Mouse (Mus musculus) heart, adult 2 months (tissue): ENCODE data around the gene Cers2. TPM values are rescaled to one million over a fixed set of nuclear protein-coding genes. Genes with fewer than 3 reads are reported as not detected.
A peak's percentile ranks its signal among the peaks of the same experiment; 100 is the strongest.

ENCODE experiments used
- DNase-seq, 2 experiments: peaks; one replicate each; pipeline ENCODE4 v3.0.0; 2021
- H3K27ac ChIP-seq: fragments of 200-600 bp; 2 replicates; pipeline ENCODE4 v1.8.1; 2022
- H3K27me3 ChIP-seq: fragments of 200-500 bp; 2 replicates; pipeline ENCODE4 v1.6.1; 2012; ENCODE audit warnings: mild to moderate bottlenecking, low read length, inconsistent platforms, mixed read lengths; ENCODE audit not compliant: control insufficient read depth, insufficient read depth
- H3K36me3 ChIP-seq: fragments of 200-500 bp; 2 replicates; pipeline ENCODE4 v1.6.1; 2012; ENCODE audit warnings: low read length, inconsistent platforms; ENCODE audit not compliant: control insufficient read depth, insufficient read depth
- H3K4me1 ChIP-seq: fragments of 200-500 bp; 2 replicates; pipeline ENCODE4 v1.6.1; 2011; ENCODE audit warnings: low read length; ENCODE audit not compliant: control insufficient read depth, insufficient read depth
- H3K4me3 ChIP-seq: fragments of 200-600 bp; 2 replicates; pipeline ENCODE4 v1.8.1; 2022
- H3K79me2 ChIP-seq: fragments of 200-500 bp; replicated peaks from 2 replicates; pipeline ENCODE4 v1.6.1; 2012; ENCODE audit warnings: mild to moderate bottlenecking, inconsistent platforms, low read length, moderate library complexity, mixed read lengths; ENCODE audit not compliant: control insufficient read depth, insufficient read depth
- H3K9ac ChIP-seq: fragments of 200-500 bp; 2 replicates; pipeline ENCODE4 v1.6.1; 2012; ENCODE audit warnings: low read depth, mild to moderate bottlenecking, control low read depth, inconsistent platforms, low read length, mixed read lengths
- CTCF ChIP-seq: fragments of 200-600 bp; IDR thresholded peaks from 2 replicates; pipeline ENCODE4 v1.8.1; 2022; ENCODE audit warnings: antibody characterized with exemption, mild to moderate bottlenecking, moderate library complexity
- EP300 ChIP-seq: fragments of 200-500 bp; IDR thresholded peaks from 2 replicates; pipeline ENCODE4 v1.6.1; 2011; ENCODE audit warnings: low read depth, low read length, control low read depth; ENCODE audit not compliant: insufficient read depth
- POLR2A ChIP-seq: fragments of 200-500 bp; IDR thresholded peaks from 2 replicates; pipeline ENCODE4 v1.6.1; 2011; ENCODE audit warnings: mild to moderate bottlenecking, low read depth, low read length, control low read depth; ENCODE audit not compliant: insufficient read depth
- WGBS: fragments of 180-500 bp; shearing (Covaris S2); methylation state at CpG from one replicate; pipeline ENCODE4 v1.1.7; 2018; 5-methylcytosine and 5-hydroxymethylcytosine counted together
- intact Hi-C: fragments of 180-260 bp; cut with DNase I; formaldehyde crosslinking; loops from one replicate; pipeline ENCODE4 v1.15.1; 2025
- long read RNA-seq: library from polyadenylated mRNA; stranded (forward); transcript quantifications from one replicate; pipeline ENCODE4 v2.0.0, GENCODE M21; 2021
- polyA plus RNA-seq: library from polyadenylated mRNA; depleted of rRNA; stranded (reverse); fragments of >200 nt; gene quantifications from 2 replicates; pipeline ENCODE4 v1.2.3, GENCODE M21; 2012; rRNA removed
- total RNA-seq, 2 experiments: library from RNA; stranded (reverse); gene quantifications; 2 replicates each; pipeline ENCODE4 v1.2.3; 2021

Cers2 gene
- 10 to 100 TPM; 35.3 to 39.3 TPM for total RNA-seq
- 65.6 and 69.1 TPM in 2 replicates for polyA plus RNA-seq
- long read RNA-seq, transcript Cers2-201 (11 exons, 2,216 nt), result major isoform, 33 of 35 reads
- long read RNA-seq, partial matches to known transcripts, result 0 of 35 reads
- long read RNA-seq, other reads (novel, unspliced or antisense), result 2 of 35 reads

DNA sequence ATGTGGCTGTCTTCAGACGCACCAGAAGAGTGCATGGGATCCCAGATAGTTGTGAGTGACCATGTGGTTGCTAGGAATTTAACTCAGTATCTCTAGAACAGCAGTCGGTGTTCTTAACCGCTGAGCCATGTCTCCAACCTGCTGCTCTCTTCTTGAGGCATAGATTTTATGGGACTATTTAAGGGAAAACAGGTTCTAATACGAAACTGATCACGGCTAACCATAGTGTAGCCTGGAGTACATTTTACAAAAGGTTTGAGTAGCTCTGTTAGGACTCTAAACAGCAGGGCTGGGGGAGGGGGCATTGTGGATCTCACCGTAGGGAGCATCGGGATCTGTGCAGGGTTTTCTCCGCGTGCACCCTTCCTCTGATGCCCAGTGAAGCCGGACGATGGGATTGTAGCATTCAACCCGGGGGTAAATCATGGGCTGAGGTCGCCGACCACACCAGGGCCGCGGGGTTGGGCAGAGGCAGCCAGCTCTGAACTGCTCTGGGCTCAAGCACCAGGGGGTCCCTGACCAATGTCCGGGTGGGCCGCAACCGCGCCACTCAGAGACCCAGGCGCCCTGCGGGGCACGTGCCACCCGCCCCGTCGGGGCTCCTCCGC, at the start of gene Cers2:
TSS of gene Cers2 (plus strand) at position 306 of the 608 bp plus-strand sequence.
- Histone ChIP-seq H3K36me3 (peaks cover 8% of the 10 kb centered on the region; the same call in 1 of the 2 replicates), H3K27ac (peak within 1 kb of the TSS; percentile 85), H3K4me3 (peak within 1 kb of the TSS; percentile 93), H3K9ac (peak within 1 kb of the TSS; percentile 100), H3K79me2 (no peaks in the 10 kb centered on the region), H3K4me1 (peaks cover 14% of the 10 kb centered on the region), H3K27me3 (no peaks in the 10 kb centered on the region)
- TF ChIP-seq CTCF (no peak), POLR2A (no peak), EP300 (no peak)
- no peak for DNase-seq
- intact Hi-C loops, result loop anchor here (2.0 to 5.0 kb wide), 4 partner anchors 32 to 118 kb away; partner anchors contain the start of genes Prune1 and Setdb1
- WGBS, result 9% methylated on average over 27 of the region's 27 CpGs

DNA sequence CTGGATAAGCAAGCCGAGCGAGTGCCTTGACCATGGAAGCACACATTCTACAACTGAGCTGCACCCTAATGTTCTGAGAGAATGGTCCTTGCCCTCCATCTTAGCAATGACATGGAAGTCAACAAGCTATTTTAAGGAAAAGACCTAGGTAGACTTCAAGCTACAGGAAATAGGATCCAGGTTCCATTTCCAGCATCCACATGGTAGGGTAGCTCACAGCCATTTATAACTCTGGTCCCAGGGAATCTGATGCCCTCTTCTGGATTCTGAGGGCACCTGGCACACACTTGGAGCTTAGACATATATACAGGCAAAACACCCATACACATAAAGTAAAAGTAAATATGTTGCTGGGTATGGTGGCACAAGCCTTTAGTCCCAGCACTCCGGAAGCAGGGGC, 48.5 kb upstream of the Cers2 start:
- 93% methylated on average over 3 of the region's 3 CpGs for WGBS
- Histone ChIP-seq H3K9ac (no peak overlapping the region), H3K27me3 (no peaks in the 10 kb centered on the region), H3K27ac (no peak overlapping the region), H3K79me2 (no peaks in the 10 kb centered on the region), H3K4me1 (0 out of 2 replicates have a peak, but pooled peaks cover 3% of the 10 kb centered on the region), H3K4me3 (no peak overlapping the region), H3K36me3 (no peaks in the 10 kb centered on the region)
- intact Hi-C loops, result no loop called here
- TF ChIP-seq EP300 (no peak), POLR2A (no peak), CTCF (no peak)
- no peak for DNase-seq

GRCm38 (mm10) chr3:95267855-95268254, 46.7 kb upstream of the Cers2 start:
- H3K4me1 ChIP-seq, result 0 out of 2 replicates have a peak, but pooled peaks cover 3% of the 10 kb centered on the region
- H3K4me3 ChIP-seq, result no peak overlapping the region
- H3K27ac ChIP-seq, result no peak overlapping the region
- H3K79me2 ChIP-seq, result no peaks in the 10 kb centered on the region
- DNase-seq, result no peak
- intact Hi-C loops, result no loop called here
- H3K27me3 ChIP-seq, result no peaks in the 10 kb centered on the region
- TF ChIP-seq POLR2A (no peak), CTCF (no peak), EP300 (no peak)
- H3K36me3 ChIP-seq, result no peaks in the 10 kb centered on the region
- H3K9ac ChIP-seq, result no peak overlapping the region

DNA sequence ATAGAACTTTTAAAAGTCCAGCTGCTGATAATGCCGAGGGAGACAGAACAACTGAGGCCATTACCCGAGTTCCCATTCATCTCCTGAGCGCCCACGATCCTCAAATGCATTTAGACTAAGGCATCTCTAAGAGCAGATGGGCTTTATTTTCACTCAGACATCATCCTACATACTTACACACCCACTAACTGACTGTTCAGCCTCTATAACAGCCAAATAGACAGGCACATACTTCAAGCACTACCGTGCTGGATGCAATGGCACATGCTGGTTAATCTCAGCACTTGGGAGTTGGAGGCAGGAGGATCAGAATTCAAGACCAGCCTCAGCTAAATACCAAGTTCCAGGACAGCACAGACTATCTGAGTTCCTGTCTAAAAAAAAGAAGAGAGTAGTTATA, 44.8 kb upstream of the Cers2 start:
- Histone ChIP-seq H3K36me3 (no peaks in the 10 kb centered on the region), H3K27me3 (no peaks in the 10 kb centered on the region), H3K4me1 (0 out of 2 replicates have a peak, but pooled peaks cover 3% of the 10 kb centered on the region), H3K9ac (no peak overlapping the region), H3K4me3 (no peak overlapping the region), H3K79me2 (no peaks in the 10 kb centered on the region), H3K27ac (no peak overlapping the region)
- DNase-seq, result no peak
- 71% methylated on average over 5 of the region's 5 CpGs for WGBS
- no peak for TF ChIP-seq POLR2A
- no peak for TF ChIP-seq CTCF
- no peak for TF ChIP-seq EP300
- intact Hi-C loops, result no loop called here

DNA sequence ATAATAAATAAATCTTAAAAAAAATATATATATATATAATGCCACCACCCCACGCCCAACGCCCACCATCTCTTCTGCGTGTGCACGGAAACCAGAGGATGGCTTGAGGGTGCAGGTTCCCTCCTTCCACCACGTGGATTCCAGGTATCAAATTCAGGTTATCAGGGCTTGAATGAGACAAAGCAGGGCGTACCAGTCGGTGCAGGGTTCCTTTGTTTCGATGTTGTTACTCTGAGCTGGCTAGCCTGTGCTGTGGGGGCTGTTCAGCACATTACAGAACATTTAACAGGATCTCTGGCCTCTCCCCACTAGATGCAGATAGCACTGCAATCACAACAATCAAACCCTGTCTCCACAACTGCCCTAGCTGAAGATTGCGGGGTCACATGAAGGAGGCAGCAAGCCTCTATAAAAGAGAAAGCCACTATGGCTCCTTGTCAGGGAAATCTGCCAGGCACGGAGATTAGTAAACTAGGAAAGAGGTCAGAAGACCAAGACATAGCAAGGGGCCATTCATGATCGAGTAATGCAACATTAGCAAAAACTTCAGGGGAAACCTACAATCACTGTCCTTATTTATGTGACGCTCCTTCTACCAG, 43.7 kb upstream of the Cers2 start:
- intact Hi-C loops, result no loop called here
- H3K4me3 ChIP-seq, result no peak overlapping the region
- H3K4me1 ChIP-seq, result 0 out of 2 replicates have a peak, but pooled peaks cover 3% of the 10 kb centered on the region
- TF ChIP-seq POLR2A (no peak), EP300 (no peak), CTCF (no peak)
- H3K9ac ChIP-seq, result no peak overlapping the region
- H3K36me3 ChIP-seq, result no peaks in the 10 kb centered on the region
- H3K27ac ChIP-seq, result no peak overlapping the region
- no peaks in the 10 kb centered on the region for H3K27me3 ChIP-seq
- 76% methylated on average over 12 of the region's 12 CpGs for WGBS
- no peaks in the 10 kb centered on the region for H3K79me2 ChIP-seq
- no peak for DNase-seq

DNA sequence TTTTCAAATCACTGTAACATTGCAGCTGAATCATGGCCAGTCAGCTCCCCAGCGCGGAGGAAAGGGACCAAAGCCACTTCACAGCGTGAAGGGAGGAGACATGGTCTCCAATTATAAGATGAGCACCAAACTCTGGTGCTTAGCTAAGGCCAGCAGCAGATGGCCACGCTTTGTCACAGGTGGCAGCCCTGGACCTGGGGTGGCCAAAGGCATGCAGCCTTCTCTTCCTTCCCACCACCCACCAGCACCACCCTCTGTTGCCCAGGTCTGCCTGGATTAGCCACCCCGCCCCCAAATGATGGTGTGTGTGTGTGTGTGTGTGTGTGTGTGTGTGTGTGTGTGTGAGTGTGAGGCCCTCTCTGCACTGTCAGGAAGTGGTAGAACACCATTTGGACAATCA, 41.1 kb upstream of the Cers2 start:
- no peak for TF ChIP-seq POLR2A
- TF ChIP-seq CTCF, result no peak
- TF ChIP-seq EP300, result no peak
- H3K27me3 ChIP-seq, result no peaks in the 10 kb centered on the region
- H3K4me3 ChIP-seq, result no peak overlapping the region
- peaks cover 3% of the 10 kb centered on the region; the same call in 1 of the 2 replicates for H3K4me1 ChIP-seq
- DNase-seq, result no peak
- H3K36me3 ChIP-seq, result no peaks in the 10 kb centered on the region
- no peaks in the 10 kb centered on the region for H3K79me2 ChIP-seq
- H3K27ac ChIP-seq, result no peak overlapping the region
- 80% methylated on average over 5 of the region's 5 CpGs for whole genome bisulfite sequencing
- intact Hi-C loops, result no loop called here
- H3K9ac ChIP-seq, result no peak overlapping the region
